Mouse (Mus musculus) brain, embryonic 14.5 days (tissue): ENCODE measurements around the gene Cenpv.

Source experiments
- CTCF ChIP-seq: fragments of 200-500 bp; IDR thresholded peaks from 2 replicates; pipeline ENCODE4 v1.5.1; 2012; ENCODE audit warnings: inconsistent platforms, mild to moderate bottlenecking, moderate library complexity, borderline replicate concordance; ENCODE audit not compliant: insufficient read depth, insufficient read length; ENCODE audit errors: extremely low read depth
- POLR2A ChIP-seq: fragments of 200-500 bp; IDR thresholded peaks from 2 replicates; pipeline ENCODE4 v1.6.1; 2012; ENCODE audit warnings: mild to moderate bottlenecking, inconsistent platforms, borderline replicate concordance; ENCODE audit not compliant: poor library complexity, insufficient read depth, insufficient read length, severe bottlenecking; ENCODE audit errors: extremely low read depth

DNA sequence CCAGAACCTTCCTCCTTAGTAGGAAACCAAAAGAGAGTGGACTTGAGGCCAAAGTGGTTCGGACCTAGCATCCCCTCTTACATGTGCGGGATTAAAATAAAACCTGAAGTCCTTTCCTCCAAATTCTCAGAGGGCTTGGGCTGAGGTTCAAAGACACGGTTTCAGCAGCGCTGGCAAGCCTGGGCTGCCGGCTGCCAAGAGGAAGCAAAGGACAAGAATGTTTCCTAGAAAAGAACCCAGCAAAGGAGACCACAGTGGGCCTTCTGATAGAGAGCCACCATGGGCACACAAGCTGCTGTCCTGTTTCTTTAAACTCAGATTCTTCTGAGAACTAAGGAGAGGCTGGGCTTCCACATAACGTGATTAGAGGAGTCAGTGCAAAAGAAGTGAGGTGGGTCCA, 60.1 kb downstream of the Cenpv start:
- TF ChIP-seq POLR2A, result no peak
- no peak for TF ChIP-seq CTCF
